Mouse (Mus musculus): ENCODE measurements at regions not wholly inside any gene's neighbourhood (a gene's known extent, or its start where the extent isn't known, plus 50 kb on each side); places are given as distances from the start of the nearest gene placed in this dataset.

- TF ChIP-seq HCFC1 (IDR thresholded peaks at IDR 0.05; ENCODE audit: low read depth, low read length) (no peak), ETS1 (IDR thresholded peaks at IDR 0.05; ENCODE audit: low read depth, low read length) (0 out of 2 replicates have a peak, but pooled peaks have one; percentile 19), MAZ (IDR thresholded peaks at IDR 0.05; ENCODE audit: low read depth, low read length) (no peak), TCF12 (IDR thresholded peaks at IDR 0.05; ENCODE audit: low read depth, low read length) (peak; percentile 56; the same call in 1 of the 2 replicates), ELF1 (IDR thresholded peaks at IDR 0.05; ENCODE audit: low read depth, low read length) (no peak), EP300 (IDR thresholded peaks at IDR 0.05; ENCODE audit: low read depth in 1 of 2, low read length in 2 of 2) (no peak; a peak in 1 of 4 replicates), MYB (IDR thresholded peaks at IDR 0.05; ENCODE audit: low read depth, low read length) (no peak), SMC3 (IDR thresholded peaks at IDR 0.05; ENCODE audit: low read depth, low read length) (no peak), TBP (IDR thresholded peaks at IDR 0.05; ENCODE audit: low read depth, low read length) (no peak), POLR2AphosphoS5 (IDR thresholded peaks at IDR 0.05; ENCODE audit: borderline replicate concordance, low read depth, low read length) (no peak), POLR2AphosphoS2 (IDR thresholded peaks at IDR 0.05; ENCODE audit: low read length) (no peak), GABPA (IDR thresholded peaks at IDR 0.05; ENCODE audit: low read depth, low read length) (no peak), ZC3H11A (IDR thresholded peaks at IDR 0.05; ENCODE audit: low read depth, low read length) (no peak), MEF2A (IDR thresholded peaks at IDR 0.05; ENCODE audit: extremely low read depth, insufficient replicate concordance, low read depth, low read length, poor library complexity, severe bottlenecking) (peak; percentile 23; the same call in 1 of the 2 replicates), ZMIZ1 (IDR thresholded peaks at IDR 0.05; ENCODE audit: low read depth, low read length) (no peak), MXI1 (IDR thresholded peaks at IDR 0.05; ENCODE audit: low read depth, low read length) (no peak), POLR2A (IDR thresholded peaks at IDR 0.05; ENCODE audit: control insufficient read depth in 1 of 2, insufficient read depth in 1 of 2, low read depth in 1 of 2, low read length in 2 of 2, poor library complexity in 1 of 2) (no peak), MYC (IDR thresholded peaks at IDR 0.05; ENCODE audit: low read depth, low read length) (no peak), UBTF (IDR thresholded peaks at IDR 0.05; ENCODE audit: borderline replicate concordance, insufficient read depth, low read depth, low read length) (no peak), ZKSCAN1 (IDR thresholded peaks at IDR 0.05; ENCODE audit: low read depth, low read length) (no peak), TAL1 (IDR thresholded peaks at IDR 0.05; ENCODE audit: low read length) (no peak), BHLHE40 (IDR thresholded peaks at IDR 0.05; ENCODE audit: borderline replicate concordance, low read depth, low read length) (no peak)
- H3K9me3 ChIP-seq (replicated peaks; ENCODE audit: insufficient read depth, low read length), result no peaks in the 10 kb centered on the region
- no peak overlapping the region for H3K4me3 ChIP-seq (ENCODE audit: control insufficient read depth in 1 of 2, insufficient read depth in 1 of 2, low read depth in 2 of 2, low read length in 2 of 2)
- H3K9ac ChIP-seq (ENCODE audit: control insufficient read depth, low read depth, low read length, poor library complexity, severe bottlenecking), result no peak overlapping the region
- H3K27ac ChIP-seq (ENCODE audit: control insufficient read depth, low read depth, low read length), result no peak overlapping the region
- no peaks in the 10 kb centered on the region for H3K4me1 ChIP-seq (ENCODE audit: control insufficient read depth in 1 of 2, insufficient read depth in 2 of 2, low read length in 2 of 2)
- no peaks in the 10 kb centered on the region for H3K27me3 ChIP-seq (ENCODE audit: control insufficient read depth in 1 of 2, insufficient read depth in 2 of 2, low read length in 2 of 2)
- DNase-seq (ENCODE audit: low read depth, low spot score), result peak; percentile 18
- H3K36me3 ChIP-seq (ENCODE audit: control insufficient read depth in 1 of 2, insufficient read depth in 2 of 2, low read length in 2 of 2), result no peaks in the 10 kb centered on the region
- no peaks in the 10 kb centered on the region for H3K79me2 ChIP-seq (ENCODE audit: control insufficient read depth, insufficient read depth, low read length, poor library complexity)
Observed at GRCm38 (mm10) chrX:115543145-115543544, 635.8 kb downstream of the Ube2dnl2 start.

All from MEL (cell line).